Mouse (Mus musculus) liver, adult 2 months (tissue): ENCODE data around the gene Foxp1.

Source experiments
- CTCF ChIP-seq: fragments of 200-500 bp; IDR thresholded peaks from 2 replicates; pipeline ENCODE4 v1.5.1; 2011; ENCODE audit warnings: low read depth, low read length, control low read depth
- POLR2A ChIP-seq: fragments of 200-500 bp; IDR thresholded peaks from 2 replicates; pipeline ENCODE4 v1.6.1; 2011; ENCODE audit warnings: low read length, control low read depth; ENCODE audit not compliant: insufficient read depth; ENCODE audit errors: extremely low read depth

DNA sequence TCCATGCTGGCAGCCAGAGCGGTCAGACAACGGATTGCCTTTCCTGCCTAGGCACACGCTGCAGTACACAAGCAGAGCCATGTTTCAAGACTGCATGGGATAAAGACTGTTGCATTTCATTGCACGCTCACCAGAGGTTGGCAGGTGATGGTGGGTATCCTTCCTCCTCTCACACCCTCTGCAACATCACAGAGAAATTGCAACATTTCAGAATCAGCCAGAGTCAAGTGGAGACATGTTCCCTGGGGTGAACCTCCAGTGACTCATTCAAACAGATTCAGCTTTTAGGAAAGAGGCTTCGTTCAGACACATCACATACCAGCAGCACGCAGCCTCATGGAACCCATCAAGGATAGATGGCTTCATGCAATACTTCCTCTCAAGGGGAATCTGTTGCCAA lies 130.0 kb downstream of the Foxp1 start:
- TF ChIP-seq CTCF (no peak), POLR2A (no peak)
